Mouse (Mus musculus) adrenal gland, postnatal 10 days (tissue): Measurements from ENCODE around the gene Cyp39a1. TPM values are rescaled to one million over a fixed set of nuclear protein-coding genes. Genes with fewer than 3 reads are reported as not detected.
A peak's percentile ranks its signal among the peaks of the same experiment; 100 is the strongest.

Source experiments
- DNase-seq: peaks from one replicate; pipeline ENCODE4 v3.0.0; 2021; ENCODE audit warnings: mixed read lengths
- long read RNA-seq, 2 experiments: library from polyadenylated mRNA; stranded (forward); transcript quantifications; one replicate each; pipeline ENCODE4 v2.0.0; 2021
- total RNA-seq, 2 experiments: library from RNA; stranded (reverse); gene quantifications; 2 replicates each; pipeline ENCODE4 v1.2.3; 2021

Gene Cyp39a1
- 10 to 100 TPM in 1 of 2 experiments, 1 to 10 TPM in 1; 8.0 to 10.9 TPM for total RNA-seq
- long read RNA-seq, experiment 1, transcript Cyp39a1-201 (12 exons, 3,053 nt) = major isoform, 12 of 23 reads
- long read RNA-seq, experiment 1, partial matches to known transcripts = 3 of 23 reads
- long read RNA-seq, experiment 1, other reads (novel, unspliced or antisense) = 7 of 23 reads
- long read RNA-seq, experiment 2, partial matches to known transcripts = 0 of 1 reads
- long read RNA-seq, experiment 2, other reads (novel, unspliced or antisense) = 0 of 1 reads

- no peak for DNase-seq
Measured at GRCm38 (mm10) chr17:43667290-43667843, at the start of gene Cyp39a1. TSS of gene Cyp39a1 (plus strand) at chr17:43667425.

- DNase-seq = no peak
Measured at GRCm38 (mm10) chr17:43619156-43619555, 48.1 kb upstream of the Cyp39a1 start.

DNA sequence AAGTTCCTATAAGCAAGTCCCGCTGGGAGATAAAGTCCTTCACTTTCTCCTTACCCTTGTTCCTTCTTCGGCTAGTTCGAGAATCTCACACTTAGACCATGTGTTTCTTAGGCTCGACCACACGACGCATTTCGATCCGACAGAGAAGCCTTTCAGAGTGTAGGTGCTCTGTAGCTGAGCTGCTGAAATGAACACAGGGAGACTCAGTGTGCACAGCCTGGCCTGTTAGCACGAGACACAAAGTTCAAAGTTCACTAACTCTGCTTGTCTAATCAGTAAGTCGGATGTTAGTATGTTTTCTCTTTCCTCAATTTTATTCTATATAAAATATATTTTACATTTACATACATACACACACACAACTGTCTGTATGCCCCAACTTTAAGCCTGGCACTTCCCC is 45.1 kb upstream of the Cyp39a1 start:
- no peak for DNase-seq

GRCm38 (mm10) chr17:43628246-43628645 is 39.0 kb upstream of the Cyp39a1 start:
- DNase-seq = no peak

DNA sequence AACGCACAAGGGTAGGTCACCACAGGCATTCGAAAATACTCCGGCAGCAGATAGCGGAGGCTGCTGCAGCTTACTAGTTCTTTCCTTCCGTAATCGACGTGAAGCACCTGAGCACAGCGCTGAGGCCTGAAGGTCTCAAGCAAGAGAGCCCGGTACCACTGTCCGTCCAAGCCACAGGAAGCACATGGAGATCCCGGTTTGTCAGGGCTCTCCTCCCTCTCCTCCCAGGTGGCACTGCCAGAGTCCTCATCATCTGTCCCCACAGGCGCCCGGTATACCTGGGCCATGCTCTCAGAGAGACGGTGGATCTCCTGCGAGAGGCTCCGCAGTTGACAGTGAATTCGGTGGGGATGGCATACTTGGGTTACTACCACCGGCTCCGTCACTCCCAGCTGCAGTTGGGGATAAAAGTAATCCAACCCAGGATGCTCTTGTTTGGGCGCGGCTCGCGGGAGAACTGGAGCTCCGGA is 38.2 kb upstream of the Cyp39a1 start:
- no peak for DNase-seq

DNA sequence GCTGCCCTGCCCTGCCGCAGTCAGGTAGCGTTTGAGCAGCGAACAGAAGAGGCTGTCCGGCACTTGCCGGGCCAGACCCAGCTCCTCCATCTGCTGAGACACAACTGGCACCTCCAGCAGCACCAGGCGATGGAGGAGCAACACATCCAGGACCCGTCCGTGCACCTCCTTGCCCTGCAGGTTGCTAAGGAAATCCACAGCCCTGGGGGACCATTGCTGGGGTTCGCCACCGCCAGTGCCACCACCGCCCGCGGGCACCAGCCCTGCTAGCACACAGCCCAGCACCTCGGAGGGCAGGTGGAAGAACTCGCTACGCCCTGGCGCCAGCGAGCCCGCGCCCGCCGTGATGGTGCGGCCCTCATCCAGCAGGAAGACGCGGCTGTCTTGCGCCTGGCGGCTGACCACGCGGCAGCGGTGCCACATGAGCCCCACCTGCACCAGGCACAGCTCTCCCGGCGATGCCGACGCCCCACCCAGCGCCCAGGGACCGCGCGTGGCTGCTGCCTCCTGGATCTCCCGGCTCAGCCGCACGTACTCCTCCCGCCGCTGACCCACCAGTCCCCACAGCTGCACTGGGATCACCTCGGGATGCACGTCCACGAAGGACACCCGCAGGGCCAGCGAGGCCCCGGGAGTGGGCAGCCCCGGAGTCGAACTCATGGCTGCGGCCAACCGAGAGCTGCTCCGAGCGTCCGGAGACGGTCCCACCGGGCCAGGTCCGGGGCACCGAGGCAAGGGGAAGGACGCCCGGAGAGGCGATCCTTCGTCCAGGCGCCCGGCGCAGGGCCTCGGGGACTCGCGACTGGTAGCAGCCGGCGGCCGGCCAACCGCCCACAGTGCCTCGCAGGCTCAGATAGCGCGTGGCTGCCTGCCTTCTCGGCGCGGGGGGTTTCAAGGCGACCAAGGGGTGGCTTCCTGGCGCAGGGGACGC is 37.5 kb upstream of the Cyp39a1 start, which contains the start of gene Tdrd6:
TSS of gene Tdrd6 (minus strand) at position 804 of the 931 bp plus-strand sequence.
- peak; percentile 16 for DNase-seq

DNA sequence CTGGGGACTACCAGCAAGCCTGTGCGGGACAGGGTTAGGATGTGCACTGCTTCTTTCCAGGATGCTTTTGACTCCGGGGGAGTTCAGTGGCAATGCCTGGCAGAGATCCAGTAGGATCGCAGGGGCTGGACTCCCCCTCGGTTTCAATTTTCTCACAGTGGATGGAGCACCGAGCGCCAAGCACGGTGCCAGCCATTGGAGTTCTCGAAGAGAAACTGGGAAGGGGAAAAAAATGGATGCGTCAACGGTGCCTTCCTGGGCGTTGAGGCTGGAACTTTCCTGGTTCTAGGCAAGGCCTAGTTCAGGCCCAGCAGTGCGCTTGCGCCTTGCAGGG is 36.8 kb upstream of the Cyp39a1 start:
- DNase-seq = no peak

GRCm38 (mm10) chr17:43637146-43637545 is 30.1 kb upstream of the Cyp39a1 start:
- DNase-seq = no peak

DNA sequence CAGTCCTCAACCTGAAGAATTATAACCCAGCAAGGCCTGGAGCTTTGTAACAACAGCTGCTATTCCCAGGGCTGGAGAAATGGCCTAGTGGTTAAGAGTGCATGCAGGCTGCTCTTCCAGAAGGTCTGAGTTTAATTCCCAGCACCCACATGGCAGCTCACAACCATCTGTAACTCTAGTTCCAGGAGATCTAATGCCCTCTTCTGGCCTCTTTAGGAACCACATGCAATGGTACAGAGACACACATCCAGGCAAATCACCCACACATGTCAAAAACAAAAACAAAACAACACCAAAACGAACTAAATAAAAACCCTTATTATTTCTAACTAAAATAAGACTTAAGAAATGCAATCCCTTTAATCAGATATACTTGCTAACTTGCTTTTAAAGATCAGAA is 26.4 kb upstream of the Cyp39a1 start:
- no peak for DNase-seq

DNA sequence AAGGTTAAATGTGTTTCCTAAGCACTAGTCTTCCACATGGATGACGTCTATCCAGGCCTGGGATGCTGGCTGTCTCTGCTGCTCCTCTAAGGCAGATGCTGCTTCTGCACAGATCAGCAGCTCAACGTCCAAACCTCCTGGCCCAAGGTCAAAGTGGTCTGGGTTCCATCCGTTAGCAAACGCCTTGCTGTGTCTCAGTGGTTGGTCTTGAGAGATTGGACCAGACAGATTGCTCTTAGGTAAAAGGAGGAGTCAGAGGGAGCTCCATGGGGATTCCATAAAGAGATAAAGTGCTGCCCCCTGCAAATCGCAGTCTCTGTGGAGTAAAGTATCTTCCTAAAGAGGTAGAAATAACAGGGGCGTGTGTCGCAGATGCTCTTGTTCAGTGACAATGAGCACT is 24.0 kb upstream of the Cyp39a1 start:
- DNase-seq = no peak

DNA sequence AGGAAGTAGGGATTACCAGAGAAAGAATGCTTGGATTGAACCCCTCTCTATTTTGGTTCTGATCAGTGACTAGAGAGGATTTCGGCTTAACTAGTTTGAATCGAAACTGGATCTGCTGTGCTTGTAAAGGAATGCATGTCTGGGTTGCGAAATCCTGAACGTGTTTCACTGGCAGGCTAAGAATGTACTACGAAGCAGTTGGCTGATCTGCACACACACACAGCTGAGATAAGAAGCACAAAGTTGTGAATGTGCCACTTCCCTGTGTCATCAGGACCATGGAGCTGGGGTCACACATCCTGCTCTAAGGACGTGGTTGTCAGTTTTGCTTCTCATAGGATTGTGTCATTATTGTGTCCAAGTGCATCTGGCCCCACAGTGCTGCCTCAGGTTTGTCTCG is 22.9 kb upstream of the Cyp39a1 start:
- DNase-seq = no peak

DNA sequence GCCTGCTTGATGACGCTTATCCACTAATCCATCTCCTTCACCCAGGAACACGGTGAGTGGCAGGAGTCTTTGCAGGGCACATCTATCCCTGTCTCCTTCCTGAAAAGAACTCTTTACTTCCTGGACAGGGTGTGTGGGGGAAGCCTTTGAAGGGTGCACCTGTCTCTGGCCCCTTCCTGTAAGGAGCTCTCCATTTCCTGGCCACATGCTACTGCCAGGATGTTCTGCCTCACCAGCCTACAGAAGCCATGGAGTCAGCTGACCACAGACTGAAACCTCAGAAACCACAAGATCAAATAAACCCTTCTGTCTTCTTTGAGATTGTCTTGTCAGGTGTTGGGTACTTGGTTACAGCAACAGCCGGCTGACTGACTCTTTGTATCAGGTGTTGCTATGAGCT is 22.1 kb upstream of the Cyp39a1 start:
- no peak for DNase-seq

GRCm38 (mm10) chr17:43646925-43647324 is 20.3 kb upstream of the Cyp39a1 start:
- no peak for DNase-seq

- no peak for DNase-seq
Measured at GRCm38 (mm10) chr17:43649641-43650436, 17.4 kb upstream of the Cyp39a1 start.

- no peak for DNase-seq
Measured at GRCm38 (mm10) chr17:43651314-43652046, 15.7 kb upstream of the Cyp39a1 start.

DNA sequence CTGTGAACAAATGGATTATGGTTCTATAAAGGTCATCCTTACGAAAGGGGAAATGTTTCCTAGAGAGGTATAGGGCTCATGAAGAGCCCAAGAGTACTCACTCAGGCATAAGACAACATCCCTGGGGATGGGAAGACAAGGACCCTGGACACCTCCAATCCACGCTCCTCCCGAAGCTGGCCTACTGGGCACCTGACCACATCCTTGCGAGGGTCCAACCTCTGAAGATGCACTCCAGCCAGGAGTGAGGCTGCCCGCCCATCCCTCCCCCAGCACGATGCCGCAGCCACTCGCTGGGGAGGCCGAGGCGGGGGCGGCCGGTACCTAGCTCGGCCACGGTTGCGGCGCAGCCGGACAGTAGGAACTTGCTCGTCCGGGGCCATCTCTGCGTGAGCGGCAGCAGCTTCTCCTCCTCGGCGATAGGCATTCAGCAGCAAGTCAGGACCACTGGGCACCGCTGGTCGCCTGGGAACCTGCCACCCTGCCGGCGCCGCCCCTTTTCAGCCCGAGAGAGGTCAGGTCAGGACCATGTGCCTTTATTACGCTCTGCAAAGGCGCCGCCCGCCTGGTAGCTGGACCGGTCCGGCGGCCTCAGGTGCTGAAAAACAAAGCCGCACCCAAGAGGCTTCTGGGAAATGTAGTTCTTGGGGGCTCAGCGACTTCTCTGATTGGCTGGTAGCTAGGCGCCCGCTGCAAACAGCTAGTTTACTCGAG is 492 bp upstream of the Cyp39a1 start, which contains the start of gene Slc25a27:
TSS of gene Slc25a27 (minus strand) at position 639 of the 714 bp plus-strand sequence.
- DNase-seq = peak; percentile 89

GRCm38 (mm10) chr17:43669145-43669695 is 2.0 kb downstream of the Cyp39a1 start:
- peak; percentile 19 for DNase-seq

DNA sequence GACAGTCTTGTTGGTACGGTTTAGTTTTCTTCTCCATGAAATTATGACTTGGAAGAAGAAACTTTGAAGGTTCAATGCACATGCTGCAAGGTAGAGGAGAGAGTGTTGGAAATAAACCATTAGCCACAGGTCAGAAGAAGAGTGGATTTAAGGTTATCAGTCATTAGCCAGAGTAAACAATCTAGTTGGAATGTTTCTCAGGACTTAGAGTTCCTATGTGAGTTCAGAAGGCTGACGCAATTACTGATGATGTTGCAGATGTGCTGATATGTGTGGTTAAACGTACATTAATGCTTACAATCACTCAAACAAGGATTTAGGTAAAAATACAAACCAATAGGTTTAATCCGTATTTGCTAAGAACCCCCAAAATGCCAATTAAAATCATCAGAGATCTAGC is 4.7 kb downstream of the Cyp39a1 start:
- no peak for DNase-seq

DNA sequence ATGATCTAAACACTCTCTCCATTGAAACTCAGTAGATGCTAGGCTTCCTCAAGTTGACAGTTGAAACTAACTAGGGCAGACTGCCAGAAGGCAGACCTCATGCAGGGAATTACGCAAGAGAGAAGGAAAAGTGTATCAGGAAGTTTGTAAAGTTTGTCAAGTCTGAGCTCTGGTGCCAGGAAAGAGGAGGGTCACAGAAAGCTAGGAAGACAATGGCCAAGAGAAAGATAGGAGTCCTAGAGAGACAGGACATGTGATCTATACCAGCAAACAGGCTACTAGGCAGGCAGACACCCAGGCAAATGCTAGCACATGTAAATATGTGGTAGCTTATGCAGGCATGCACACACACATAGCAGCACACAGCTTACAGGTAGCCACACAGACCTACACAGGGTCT is 8.0 kb downstream of the Cyp39a1 start:
- peak; percentile 13 for DNase-seq

- no peak for DNase-seq
Measured at GRCm38 (mm10) chr17:43676241-43676640, 9.0 kb downstream of the Cyp39a1 start.
